Mouse (Mus musculus): ENCODE data around the gene Memo1. TPM values are rescaled to one million over a fixed set of nuclear protein-coding genes. Genes with fewer than 3 reads are reported as not detected.
"Not testable (repeated sequence)": the region's sequence is repeated elsewhere in the genome, so short reads cannot be mapped to it uniquely, and the experiment has no call there.

The Memo1 gene
- polyA plus RNA-seq, 1 experiment from 2014 or later, result 83.7 TPM

DNA sequence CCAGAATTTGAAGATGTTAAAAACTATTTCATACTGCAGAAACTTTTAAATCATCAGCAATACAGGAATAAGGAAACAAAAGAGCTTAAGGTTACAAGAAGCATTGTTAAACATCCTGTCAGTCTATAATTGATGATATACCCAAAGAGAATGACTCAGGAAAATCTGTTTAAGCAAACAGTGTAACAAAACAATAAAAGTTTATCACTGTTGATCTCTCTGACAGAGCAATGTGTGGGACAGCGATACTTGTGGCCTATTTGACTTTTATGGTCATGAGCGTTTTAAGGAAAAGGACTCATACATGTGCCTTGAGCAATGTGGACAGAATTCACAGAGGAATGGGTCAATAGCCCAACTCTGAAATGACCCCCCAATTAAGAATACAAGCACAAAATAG, 78.0 kb downstream of the Memo1 start:
- WGBS, result 82% methylated on average over 2 of the region's 2 CpGs
- Histone ChIP-seq H3K27me3 (no peaks in the 10 kb centered on the region), H3K9me3 (no peaks in the 10 kb centered on the region), H3K4me1 (no peaks in the 10 kb centered on the region), H3K27ac (no peak overlapping the region), H3K9ac (no peak overlapping the region), H3K4me2 (replicated peaks) (no peak overlapping the region), H3K36me3 (peaks cover 9% of the 10 kb centered on the region; the same call in 1 of the 2 replicates), H3K4me3 (no peak overlapping the region)
- no peak for ATAC-seq (ENCODE audit: insufficient number of reproducible peaks, insufficient read depth, low FRiP score, low TSS enrichment)

DNA sequence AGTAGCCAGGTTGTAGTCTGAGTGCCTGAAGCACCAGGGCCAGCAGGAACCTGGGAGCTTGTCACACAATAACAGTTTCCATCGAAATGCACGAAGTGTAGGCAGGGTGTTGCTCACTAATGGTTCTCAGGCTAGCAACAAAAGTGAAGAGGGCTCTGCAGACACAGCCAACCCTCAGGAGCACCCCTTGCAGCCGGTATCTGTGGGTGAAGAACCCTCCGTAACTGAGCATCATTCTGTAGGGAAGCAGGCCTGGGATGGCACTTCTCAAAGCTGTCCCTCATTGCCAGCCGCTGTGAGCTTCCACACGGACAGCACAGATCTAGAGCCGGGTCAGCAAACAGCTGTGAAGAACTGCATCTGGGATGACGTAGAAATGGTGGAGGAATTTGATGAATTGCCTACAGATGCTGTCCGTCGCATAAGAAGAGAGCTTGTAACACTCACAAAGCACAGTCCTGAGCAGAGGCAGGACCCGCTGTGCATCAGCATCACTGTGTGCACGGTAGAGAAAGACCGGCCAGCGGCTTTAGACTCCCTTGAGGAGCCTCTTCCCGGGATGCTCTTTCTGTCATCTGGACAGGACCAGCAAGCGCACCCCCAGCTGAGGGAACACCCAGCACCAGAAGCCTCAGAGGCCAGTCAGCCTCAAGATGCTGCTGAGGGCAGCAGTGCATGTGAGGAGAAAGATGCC, 82.3 kb downstream of the Memo1 start:
- WGBS, result 82% methylated on average over 16 of the region's 16 CpGs
- not testable (repeated sequence) for H3K9ac ChIP-seq; H3K9me3 ChIP-seq; H3K4me3 ChIP-seq; H3K4me2 ChIP-seq (replicated peaks); H3K27me3 ChIP-seq; H3K27ac ChIP-seq; H3K4me1 ChIP-seq
- peaks cover 12% of the 10 kb centered on the region; the same call in 1 of the 2 replicates for H3K36me3 ChIP-seq
- ATAC-seq (ENCODE audit: insufficient number of reproducible peaks, insufficient read depth, low FRiP score, low TSS enrichment), result peak; percentile 47; the same call in 1 of the 2 replicates

DNA sequence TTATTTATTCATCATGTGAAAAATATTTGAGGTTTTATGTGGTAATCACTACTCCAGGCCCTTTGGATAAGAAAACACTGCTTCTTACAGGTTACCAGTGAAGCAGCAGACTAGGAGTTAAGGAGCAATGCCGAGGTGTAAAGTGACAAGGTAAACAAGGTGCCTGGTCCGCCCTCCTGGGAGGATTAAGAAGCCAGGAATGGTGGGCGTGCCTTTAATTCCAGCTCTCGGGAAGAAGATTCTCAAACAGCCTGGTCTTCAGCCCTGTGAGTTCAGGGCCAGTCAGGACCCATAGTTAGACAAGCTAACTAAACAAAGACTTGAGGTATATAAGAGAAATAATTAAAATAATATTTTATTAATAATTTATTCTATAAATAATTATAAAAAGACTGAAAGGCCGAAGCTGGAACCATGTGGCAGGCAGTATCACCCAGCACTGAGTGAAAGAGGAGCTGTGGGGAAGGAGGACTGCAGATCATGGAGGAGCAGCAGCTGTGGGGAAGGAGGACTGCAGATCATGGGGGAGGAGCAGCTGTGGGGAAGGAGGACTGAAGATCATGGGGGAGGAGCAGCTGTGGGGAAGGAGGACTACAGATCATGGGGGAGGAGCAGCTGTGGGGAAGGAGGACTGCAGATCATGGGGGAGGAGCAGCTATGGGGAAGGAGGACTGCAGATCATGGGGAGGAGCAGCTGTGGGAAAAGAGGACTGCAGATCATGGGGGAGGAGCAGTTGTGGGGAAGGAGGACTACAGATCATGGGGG, 86.0 kb downstream of the Memo1 start:
- no peak overlapping the region for H3K27ac ChIP-seq
- H3K4me1 ChIP-seq, result no peaks in the 10 kb centered on the region
- no peaks in the 10 kb centered on the region for H3K27me3 ChIP-seq
- H3K9me3 ChIP-seq, result no peaks in the 10 kb centered on the region
- no peak overlapping the region for H3K4me2 ChIP-seq (replicated peaks)
- no peak overlapping the region for H3K9ac ChIP-seq
- H3K4me3 ChIP-seq, result no peak overlapping the region
- WGBS, result 44% methylated on average over 5 of the region's 5 CpGs
- peaks cover 12% of the 10 kb centered on the region; the same call in 1 of the 2 replicates for H3K36me3 ChIP-seq
- peak; percentile 67; the same call in 1 of the 2 replicates for ATAC-seq (ENCODE audit: insufficient number of reproducible peaks, insufficient read depth, low FRiP score, low TSS enrichment)

DNA sequence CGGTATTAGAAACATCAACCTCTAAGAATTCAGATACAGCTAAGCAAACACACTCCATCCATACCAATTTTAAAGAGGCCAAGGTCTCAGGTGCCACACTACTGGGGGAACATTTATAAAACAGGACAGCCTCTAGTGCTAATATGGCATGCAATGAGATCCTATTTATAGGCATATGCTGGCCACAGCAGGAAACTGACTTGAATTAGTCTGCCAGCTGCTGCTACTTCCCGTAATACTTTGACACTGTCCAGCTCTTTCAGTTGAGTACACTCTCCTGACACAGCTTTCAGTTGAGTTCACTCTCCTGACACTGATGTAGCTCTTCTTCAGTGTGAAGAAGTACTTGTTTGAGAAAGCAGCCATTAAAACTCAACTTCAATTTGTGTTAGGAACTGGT, 99.4 kb downstream of the Memo1 start:
- no peak overlapping the region for H3K9ac ChIP-seq
- H3K27ac ChIP-seq, result no peak overlapping the region
- no peaks in the 10 kb centered on the region for H3K9me3 ChIP-seq
- 0 out of 2 replicates have a peak, but pooled peaks cover 3% of the 10 kb centered on the region for H3K36me3 ChIP-seq
- WGBS, result 64% methylated on average over 2 of the region's 2 CpGs
- ATAC-seq (ENCODE audit: insufficient number of reproducible peaks, insufficient read depth, low FRiP score, low TSS enrichment), result no peak
- H3K4me1 ChIP-seq, result no peaks in the 10 kb centered on the region
- no peak overlapping the region for H3K4me2 ChIP-seq (replicated peaks)
- no peak overlapping the region for H3K4me3 ChIP-seq
- no peaks in the 10 kb centered on the region for H3K27me3 ChIP-seq

DNA sequence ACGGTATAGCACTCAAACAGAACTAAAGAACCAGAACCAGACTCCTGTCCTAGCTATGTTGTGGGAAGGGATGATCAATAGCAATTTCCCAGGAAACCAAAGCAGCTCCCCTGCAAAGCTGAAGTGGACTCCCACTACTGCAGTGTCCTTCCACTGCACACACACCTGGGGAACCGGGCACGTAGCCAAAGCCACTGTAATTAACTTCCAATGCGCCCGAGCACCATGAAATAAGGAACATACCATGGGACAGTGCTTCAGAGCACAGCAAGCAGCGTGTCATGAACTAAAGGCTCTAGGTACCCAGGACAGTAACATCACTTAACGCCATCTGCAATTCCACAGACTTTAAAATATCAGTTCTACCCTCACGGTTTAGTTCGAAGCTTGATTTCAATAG, 100.6 kb downstream of the Memo1 start:
- 0 out of 2 replicates have a peak, but pooled peaks cover 3% of the 10 kb centered on the region for H3K36me3 ChIP-seq
- no peak overlapping the region for H3K9ac ChIP-seq
- 76% methylated on average over 9 of the region's 9 CpGs for WGBS
- no peak overlapping the region for H3K4me3 ChIP-seq
- no peaks in the 10 kb centered on the region for H3K4me1 ChIP-seq
- no peak for ATAC-seq (ENCODE audit: insufficient number of reproducible peaks, insufficient read depth, low FRiP score, low TSS enrichment)
- no peak overlapping the region for H3K27ac ChIP-seq
- no peaks in the 10 kb centered on the region for H3K9me3 ChIP-seq
- no peak overlapping the region for H3K4me2 ChIP-seq (replicated peaks)
- H3K27me3 ChIP-seq, result no peaks in the 10 kb centered on the region

DNA sequence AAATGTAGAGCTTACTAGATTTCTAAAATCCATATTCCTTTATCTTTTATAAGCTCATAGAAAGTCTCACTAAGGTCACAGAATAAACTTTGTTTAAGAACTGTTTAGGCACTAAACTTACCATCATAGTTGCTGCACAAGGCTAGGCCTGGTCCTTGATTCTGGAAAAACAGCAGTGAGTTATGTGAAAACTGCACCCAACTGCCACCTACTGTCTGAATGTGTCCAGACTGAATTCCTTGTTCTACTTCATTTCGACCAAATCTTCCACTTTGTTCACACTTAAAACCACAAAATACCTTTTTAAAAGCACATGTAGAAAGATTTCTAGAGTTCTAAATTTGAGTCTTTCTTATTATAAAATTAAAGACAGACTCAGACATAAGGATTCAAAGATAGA, 101.9 kb downstream of the Memo1 start:
- WGBS, result 73% methylated on average over 1 of the region's 1 CpGs
- Histone ChIP-seq H3K27ac (no peak overlapping the region), H3K4me3 (no peak overlapping the region), H3K4me1 (no peaks in the 10 kb centered on the region), H3K27me3 (no peaks in the 10 kb centered on the region), H3K4me2 (replicated peaks) (no peak overlapping the region), H3K36me3 (0 out of 2 replicates have a peak, but pooled peaks cover 3% of the 10 kb centered on the region), H3K9me3 (no peaks in the 10 kb centered on the region), H3K9ac (no peak overlapping the region)
- ATAC-seq (ENCODE audit: insufficient number of reproducible peaks, insufficient read depth, low FRiP score, low TSS enrichment), result no peak

DNA sequence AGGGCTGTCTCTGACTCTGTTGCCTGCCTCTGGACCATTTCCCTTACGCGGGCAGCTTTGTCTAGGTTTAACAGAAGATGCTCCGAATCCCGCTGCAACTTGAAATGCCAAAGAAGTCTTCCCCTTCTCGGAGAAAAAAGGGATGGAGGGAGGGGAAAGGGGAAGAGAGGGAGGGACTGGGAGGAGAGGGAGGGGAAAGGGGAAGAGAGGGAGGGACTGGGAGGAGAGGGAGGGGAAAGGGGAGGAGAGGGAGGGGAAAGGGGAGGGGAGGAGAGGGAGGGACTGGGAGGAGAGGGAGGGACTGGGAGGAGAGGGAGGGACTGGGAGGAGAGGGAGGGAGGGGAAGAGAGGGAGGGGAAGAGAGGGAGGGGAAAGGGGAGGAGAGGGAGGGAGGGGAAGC, 103.9 kb downstream of the Memo1 start:
- H3K4me1 ChIP-seq, result no peaks in the 10 kb centered on the region
- H3K4me2 ChIP-seq (replicated peaks), result no peak overlapping the region
- H3K9ac ChIP-seq, result no peak overlapping the region
- no peak overlapping the region for H3K27ac ChIP-seq
- no peaks in the 10 kb centered on the region for H3K36me3 ChIP-seq
- ATAC-seq (ENCODE audit: insufficient number of reproducible peaks, insufficient read depth, low FRiP score, low TSS enrichment), result no peak
- 76% methylated on average over 5 of the region's 5 CpGs for WGBS
- H3K9me3 ChIP-seq, result no peaks in the 10 kb centered on the region
- no peaks in the 10 kb centered on the region for H3K27me3 ChIP-seq
- no peak overlapping the region for H3K4me3 ChIP-seq

DNA sequence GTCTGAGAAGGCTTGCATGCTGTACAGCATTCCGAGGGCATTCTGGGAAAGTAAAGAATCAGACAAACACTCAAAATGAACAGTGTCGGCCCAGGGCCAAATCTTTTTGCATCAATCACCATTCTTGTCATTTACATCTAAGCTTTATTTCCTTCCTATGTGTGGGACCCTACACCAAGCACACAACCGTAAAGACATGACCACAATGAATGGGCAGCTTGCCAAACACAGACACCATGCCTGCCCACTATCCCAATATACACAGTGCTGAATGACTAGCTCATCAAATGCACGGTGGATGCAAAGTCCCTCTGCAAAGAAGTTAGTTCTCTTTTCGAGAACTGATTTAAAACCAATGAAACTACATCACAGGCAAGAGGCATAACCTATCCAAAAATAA, 109.1 kb downstream of the Memo1 start:
- Histone ChIP-seq H3K4me2 (replicated peaks) (no peak overlapping the region), H3K9me3 (no peaks in the 10 kb centered on the region), H3K27me3 (no peaks in the 10 kb centered on the region), H3K9ac (no peak overlapping the region), H3K27ac (no peak overlapping the region), H3K36me3 (no peaks in the 10 kb centered on the region), H3K4me1 (no peaks in the 10 kb centered on the region), H3K4me3 (no peak overlapping the region)
- ATAC-seq (ENCODE audit: insufficient number of reproducible peaks, insufficient read depth, low FRiP score, low TSS enrichment), result 0 out of 2 replicates have a peak, but pooled peaks have one; percentile 67
- WGBS, result 73% methylated on average over 5 of the region's 5 CpGs

DNA sequence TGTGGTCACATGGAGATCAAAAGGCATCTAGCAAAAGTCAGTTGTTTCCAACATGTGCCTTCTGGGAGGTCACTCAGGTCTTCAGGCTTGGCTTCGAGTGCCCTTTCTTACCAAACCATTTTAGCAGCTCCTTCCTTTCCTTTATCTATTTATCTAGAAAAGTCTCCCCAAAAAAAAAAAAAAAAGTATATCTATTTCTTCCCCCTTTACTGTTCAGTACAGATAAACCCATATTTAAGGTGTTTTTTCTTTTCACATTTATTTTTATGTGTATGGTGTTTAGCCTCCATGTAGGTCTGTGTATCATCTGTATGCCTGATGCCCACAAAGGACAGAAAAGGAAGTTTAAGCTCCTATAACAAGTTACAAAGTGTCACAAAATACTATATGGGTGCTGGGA, 110.6 kb downstream of the Memo1 start:
- 86% methylated on average over 1 of the region's 1 CpGs for WGBS
- H3K9me3 ChIP-seq, result no peaks in the 10 kb centered on the region
- H3K27ac ChIP-seq, result no peak overlapping the region
- no peak overlapping the region for H3K4me3 ChIP-seq
- no peaks in the 10 kb centered on the region for H3K36me3 ChIP-seq
- H3K4me2 ChIP-seq (replicated peaks), result no peak overlapping the region
- no peaks in the 10 kb centered on the region for H3K4me1 ChIP-seq
- no peak overlapping the region for H3K9ac ChIP-seq
- ATAC-seq (ENCODE audit: insufficient number of reproducible peaks, insufficient read depth, low FRiP score, low TSS enrichment), result no peak
- H3K27me3 ChIP-seq, result no peaks in the 10 kb centered on the region

DNA sequence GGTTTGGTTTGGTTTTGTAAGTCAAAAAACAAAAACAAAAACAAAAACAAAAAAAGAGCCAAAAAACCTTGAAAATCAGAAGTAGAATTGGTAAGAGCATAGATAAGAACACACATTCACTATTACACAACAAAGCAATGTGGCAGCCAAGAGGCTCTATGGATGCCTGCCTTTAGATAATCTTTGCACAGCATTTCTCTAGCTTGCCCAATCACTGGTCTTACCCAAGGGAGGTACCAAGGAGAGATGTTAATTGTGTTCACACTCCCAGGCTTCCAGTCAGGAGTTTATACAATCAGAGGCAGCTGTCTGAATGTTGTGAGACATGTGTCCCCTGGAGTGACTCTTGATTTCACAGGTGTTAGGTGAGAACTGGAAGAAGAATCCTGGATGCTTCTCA, 114.4 kb downstream of the Memo1 start:
- Histone ChIP-seq H3K9me3 (no peaks in the 10 kb centered on the region), H3K36me3 (no peaks in the 10 kb centered on the region), H3K9ac (no peak overlapping the region), H3K4me1 (no peaks in the 10 kb centered on the region), H3K4me3 (no peak overlapping the region), H3K4me2 (replicated peaks) (no peak overlapping the region), H3K27ac (no peak overlapping the region), H3K27me3 (no peaks in the 10 kb centered on the region)
- no peak for ATAC-seq (ENCODE audit: insufficient number of reproducible peaks, insufficient read depth, low FRiP score, low TSS enrichment)

DNA sequence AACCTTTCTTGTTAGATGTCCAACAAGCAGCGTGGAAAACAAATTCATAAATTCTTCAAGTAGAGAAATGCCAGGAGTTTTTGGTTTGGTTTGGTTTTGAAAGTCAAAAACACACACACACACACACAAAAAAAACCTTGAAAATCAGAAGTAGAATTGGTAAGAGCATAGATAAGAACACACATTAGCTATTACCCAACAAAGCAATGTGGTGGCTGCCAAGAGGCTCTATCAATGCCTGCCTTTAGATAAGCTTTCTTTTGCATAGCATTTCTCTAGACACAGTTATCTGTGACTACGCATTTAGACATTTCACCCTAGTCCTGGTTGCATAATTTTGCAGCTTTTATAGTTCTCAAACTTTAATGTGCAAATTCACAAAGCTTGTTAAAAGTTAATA, 115.7 kb downstream of the Memo1 start:
- WGBS, result 98% methylated on average over 2 of the region's 2 CpGs

DNA sequence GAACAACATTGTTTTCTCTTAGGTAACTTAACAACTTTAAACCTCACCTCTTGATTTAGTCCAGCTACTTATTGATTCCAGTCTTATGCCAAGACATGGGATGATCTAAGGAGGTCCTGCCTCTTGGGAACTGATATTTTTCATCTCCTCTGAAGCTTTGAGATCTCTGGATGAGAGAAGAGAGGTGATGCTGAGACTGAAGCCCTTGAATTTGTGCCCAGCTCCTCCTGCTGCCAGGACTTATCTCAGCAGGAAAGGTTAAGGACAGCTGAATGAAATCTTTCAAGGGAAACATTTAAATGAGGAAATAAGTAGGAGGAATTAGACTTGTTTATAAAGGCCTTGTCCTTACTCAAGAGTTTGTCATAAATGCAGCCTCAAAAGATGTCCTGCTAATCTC, 121.6 kb downstream of the Memo1 start:
- Histone ChIP-seq H3K4me1 (no peaks in the 10 kb centered on the region), H3K9ac (no peak overlapping the region), H3K9me3 (no peaks in the 10 kb centered on the region), H3K4me2 (replicated peaks) (no peak overlapping the region), H3K27me3 (no peaks in the 10 kb centered on the region), H3K4me3 (no peak overlapping the region), H3K36me3 (no peaks in the 10 kb centered on the region), H3K27ac (no peak overlapping the region)
- ATAC-seq (ENCODE audit: insufficient number of reproducible peaks, insufficient read depth, low FRiP score, low TSS enrichment), result no peak

More for the DNA sequence above, 115.7 kb downstream of the Memo1 start:
- H3K9me3 ChIP-seq; H3K4me2 ChIP-seq (replicated peaks); H3K27ac ChIP-seq; ATAC-seq (ENCODE audit: insufficient number of reproducible peaks, insufficient read depth, low FRiP score, low TSS enrichment); H3K4me3 ChIP-seq; H3K4me1 ChIP-seq; H3K27me3 ChIP-seq; H3K36me3 ChIP-seq; H3K9ac ChIP-seq: not testable (repeated sequence)
